Mouse (Mus musculus) heart, adult 2 months (tissue): ENCODE measurements around the gene Gck.

Experiments
- CTCF ChIP-seq: fragments of 200-600 bp; IDR thresholded peaks from 2 replicates; pipeline ENCODE4 v1.8.1; 2022; ENCODE audit warnings: antibody characterized with exemption, mild to moderate bottlenecking, moderate library complexity
- POLR2A ChIP-seq: fragments of 200-500 bp; IDR thresholded peaks from 2 replicates; pipeline ENCODE4 v1.6.1; 2011; ENCODE audit warnings: mild to moderate bottlenecking, low read depth, low read length, control low read depth; ENCODE audit not compliant: insufficient read depth

DNA sequence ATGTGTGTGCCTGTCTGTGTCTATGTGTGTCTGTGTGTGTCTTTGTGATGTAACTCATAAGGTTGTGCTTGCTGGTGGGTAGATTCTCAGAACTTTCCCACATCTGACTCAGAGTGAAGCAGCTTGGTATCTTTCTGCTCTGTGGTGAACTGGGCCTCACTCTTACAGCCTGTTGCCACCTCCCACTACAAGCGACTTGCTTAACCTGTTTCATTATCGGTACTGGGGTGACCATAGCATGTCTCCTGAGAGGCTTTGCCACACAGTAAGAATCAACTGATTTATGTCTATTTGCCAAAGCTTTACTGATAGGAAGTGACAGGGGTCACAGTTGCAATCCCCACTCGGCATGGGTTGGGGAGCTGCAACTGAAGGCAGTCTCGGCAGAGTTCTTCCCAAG lies 41.2 kb downstream of the Gck start:
- TF ChIP-seq POLR2A (no peak), CTCF (no peak)
